Mouse (Mus musculus): ENCODE data around the gene Pou2f1.

Pou2f1 gene

GRCm38 (mm10) chr1:165882146-165882900, 120.2 kb downstream of the Pou2f1 start:
- in situ Hi-C loops (cut with MboI, MseI) = no loop called here

- in situ Hi-C loops (cut with MboI, MseI) = no loop called here
These were observed 123.7 kb downstream of the Pou2f1 start for GRCm38 (mm10) chr1:165878751-165879150.

- in situ Hi-C loops (cut with MboI, MseI) = no loop called here
These were observed 126.8 kb downstream of the Pou2f1 start for GRCm38 (mm10) chr1:165875520-165876284.

- in situ Hi-C loops (cut with MboI, MseI) = no loop called here
These were observed 127.8 kb downstream of the Pou2f1 start for GRCm38 (mm10) chr1:165874645-165875044.

- in situ Hi-C loops (cut with MboI, MseI) = no loop called here
These were observed 133.8 kb downstream of the Pou2f1 start for GRCm38 (mm10) chr1:165868659-165869058.

- in situ Hi-C loops (cut with MboI, MseI) = no loop called here
These were observed 135.7 kb downstream of the Pou2f1 start for GRCm38 (mm10) chr1:165866630-165867280.

GRCm38 (mm10) chr1:165864864-165865795, 137.3 kb downstream of the Pou2f1 start:
- in situ Hi-C loops (cut with MboI, MseI) = no loop called here

- in situ Hi-C loops (cut with MboI, MseI) = no loop called here
These were observed 140.4 kb downstream of the Pou2f1 start for GRCm38 (mm10) chr1:165862059-165862458.

GRCm38 (mm10) chr1:165861235-165861609, 141.3 kb downstream of the Pou2f1 start:
- in situ Hi-C loops (cut with MboI, MseI) = no loop called here

- in situ Hi-C loops (cut with MboI, MseI) = no loop called here
These were observed 141.9 kb downstream of the Pou2f1 start for GRCm38 (mm10) chr1:165860373-165861234.

GRCm38 (mm10) chr1:165858356-165858755, 144.1 kb downstream of the Pou2f1 start:
- in situ Hi-C loops (cut with MboI, MseI) = loop anchor here (5.0 kb wide), 2 partner anchors 76 to 299 kb away; no protein-coding TSS in a partner anchor

GRCm38 (mm10) chr1:165857279-165857678, 145.2 kb downstream of the Pou2f1 start:
- in situ Hi-C loops (cut with MboI, MseI) = loop anchor here (5.0 kb wide), 2 partner anchors 75 to 300 kb away; no protein-coding TSS in a partner anchor

- in situ Hi-C loops (cut with MboI, MseI) = loop anchor here (5.0 kb wide), 2 partner anchors 74 to 301 kb away; no protein-coding TSS in a partner anchor
These were observed 146.5 kb downstream of the Pou2f1 start for GRCm38 (mm10) chr1:165855759-165856545.

- in situ Hi-C loops (cut with MboI, MseI) = no loop called here
These were observed 148.6 kb downstream of the Pou2f1 start for GRCm38 (mm10) chr1:165853729-165854420.

GRCm38 (mm10) chr1:165853131-165853721, 149.3 kb downstream of the Pou2f1 start:
- in situ Hi-C loops (cut with MboI, MseI) = no loop called here

- in situ Hi-C loops (cut with MboI, MseI) = no loop called here
These were observed 150.3 kb downstream of the Pou2f1 start for GRCm38 (mm10) chr1:165852131-165852530.

- in situ Hi-C loops (cut with MboI, MseI) = no loop called here
These were observed 152.7 kb downstream of the Pou2f1 start for GRCm38 (mm10) chr1:165849458-165850445.

All from regulatory T cell (primary cell).